Mouse (Mus musculus) intestine, embryonic 15.5 days (tissue): ENCODE measurements around the gene Lrrc3b. TPM values are rescaled to one million over a fixed set of nuclear protein-coding genes. Genes with fewer than 3 reads are reported as not detected.

ENCODE experiments used
- ATAC-seq: fragments of 200-750 bp; cut with Nextera tagmentation; 2 replicates; pipeline ENCODE4 v1.8.0; 2017; ENCODE audit warnings: moderate TSS enrichment, moderate library complexity
- H3K27ac ChIP-seq: fragments of 300-500 bp; sonication (generic); 2 replicates; pipeline ENCODE4 v1.5.1; 2015; ENCODE audit warnings: mild to moderate bottlenecking, inconsistent platforms
- H3K27me3 ChIP-seq: fragments of 300-500 bp; sonication (generic); replicated peaks from 2 replicates; pipeline ENCODE4 v1.6.1; 2015; ENCODE audit warnings: inconsistent platforms
- H3K36me3 ChIP-seq: fragments of 300-500 bp; sonication (generic); 2 replicates; pipeline ENCODE4 v1.6.1; 2015; ENCODE audit warnings: inconsistent platforms
- H3K4me1 ChIP-seq: fragments of 300-500 bp; sonication (generic); replicated peaks from 2 replicates; pipeline ENCODE4 v1.6.1; 2015; ENCODE audit warnings: inconsistent platforms
- H3K4me2 ChIP-seq: fragments of 300-500 bp; sonication (generic); replicated peaks from 2 replicates; pipeline ENCODE4 v1.6.1; 2015; ENCODE audit warnings: mild to moderate bottlenecking, inconsistent platforms
- H3K4me3 ChIP-seq: fragments of 300-500 bp; sonication (generic); replicated peaks from 2 replicates; pipeline ENCODE4 v1.5.1; 2015; ENCODE audit warnings: inconsistent platforms
- H3K9ac ChIP-seq: fragments of 300-500 bp; sonication (generic); 2 replicates; pipeline ENCODE4 v1.6.1; 2015; ENCODE audit warnings: inconsistent platforms
- H3K9me3 ChIP-seq: fragments of 300-500 bp; sonication (generic); 2 replicates; pipeline ENCODE4 v1.6.1; 2016; ENCODE audit warnings: inconsistent platforms
- WGBS: fragments of 180-500 bp; shearing (Covaris S2); methylation state at CpG from one replicate; pipeline ENCODE4 v1.1.7; 2015; 5-methylcytosine and 5-hydroxymethylcytosine counted together
- polyA plus RNA-seq: library from polyadenylated mRNA; unstranded; fragments of >200 nt; fragmentation: Nextera tagmentation; extraction: Ambion mirVana; gene quantifications from 2 replicates; pipeline ENCODE4 v1.2.1, GENCODE M21; 2015

Gene Lrrc3b
- 4.3 and 5.6 TPM in 2 replicates for polyA plus RNA-seq

DNA sequence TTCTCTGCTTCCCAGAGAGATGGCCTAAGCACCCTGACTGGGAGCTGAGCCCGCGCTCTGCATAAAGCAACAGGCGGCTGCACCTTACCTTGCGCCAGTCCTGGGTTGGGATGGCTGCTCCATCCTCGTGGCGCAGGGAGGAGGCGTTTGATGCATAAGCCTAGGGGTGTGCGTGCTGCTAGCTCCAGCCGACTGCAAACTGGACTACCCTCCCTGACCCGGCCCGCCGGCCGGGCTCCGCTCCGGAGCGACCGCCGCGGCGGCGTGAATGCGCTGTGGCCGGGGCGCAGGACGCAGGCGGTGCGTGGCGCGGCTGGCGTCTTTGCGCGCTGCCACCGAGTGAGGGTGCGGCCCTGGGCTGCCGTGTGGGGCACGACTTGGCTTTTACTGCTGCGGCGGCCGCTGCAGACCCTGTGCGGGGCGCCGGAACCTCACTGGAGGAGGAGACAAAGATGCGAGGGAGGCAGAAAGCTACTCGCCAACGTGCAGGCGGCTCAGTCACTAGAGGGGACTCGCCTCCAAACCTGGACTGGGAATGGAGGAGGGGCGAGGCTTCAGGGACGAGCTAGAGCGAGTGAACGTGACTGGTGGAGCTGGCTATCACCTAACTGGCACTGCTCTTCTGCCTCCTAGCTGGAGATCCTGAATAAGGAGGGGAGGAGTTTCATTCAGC, at the start of gene Lrrc3b:
Lrrc3b (minus strand) TSS at position 503 of the 673 bp plus-strand sequence.
- ATAC-seq = peak; percentile 89
- H3K4me2 ChIP-seq = peak within 1 kb of the TSS; percentile 98

DNA sequence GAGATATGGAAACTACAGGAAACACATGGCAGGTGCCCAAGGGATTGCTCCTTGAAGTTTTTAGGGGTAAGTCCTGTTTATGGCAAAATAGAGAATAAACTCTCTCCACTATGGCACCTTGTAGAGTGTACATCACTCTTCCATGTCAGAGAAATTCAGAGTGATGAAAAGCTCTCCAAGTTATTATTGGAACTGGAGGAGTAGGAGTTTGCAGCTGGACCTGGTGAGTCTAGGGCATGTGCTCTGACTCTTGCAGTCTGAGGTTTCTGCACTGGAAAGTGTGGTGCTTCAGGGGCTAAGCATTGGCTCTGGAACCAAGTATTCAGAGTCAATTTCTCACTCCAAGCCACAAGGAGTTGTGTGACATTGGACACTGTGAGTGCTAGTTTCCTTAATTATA, 38.9 kb upstream of the Lrrc3b start:
- no peak overlapping the region for H3K4me3 ChIP-seq
- H3K4me2 ChIP-seq = no peak overlapping the region
- no peak overlapping the region for H3K9ac ChIP-seq
- H3K9me3 ChIP-seq = no peaks in the 10 kb centered on the region
- ATAC-seq = no peak
- H3K27me3 ChIP-seq = no peaks in the 10 kb centered on the region
- no peak overlapping the region for H3K27ac ChIP-seq
- no peaks in the 10 kb centered on the region for H3K4me1 ChIP-seq
- no peaks in the 10 kb centered on the region for H3K36me3 ChIP-seq

More for the DNA sequence above, at the start of gene Lrrc3b:
- Histone ChIP-seq H3K27me3 (peaks cover 5% of the 10 kb centered on the region; the same call in 1 of the 2 replicates), H3K4me3 (peak within 1 kb of the TSS; percentile 56), H3K4me1 (0 out of 2 replicates have a peak, but pooled peaks cover 5% of the 10 kb centered on the region), H3K9ac (peak within 1 kb of the TSS; percentile 49), H3K36me3 (no peaks in the 10 kb centered on the region), H3K9me3 (no peaks in the 10 kb centered on the region), H3K27ac (0 out of 2 replicates have a peak within 1 kb of the TSS, but pooled peaks have one; percentile 32)
- WGBS = under 1% methylated on average over 51 of the region's 51 CpGs

DNA sequence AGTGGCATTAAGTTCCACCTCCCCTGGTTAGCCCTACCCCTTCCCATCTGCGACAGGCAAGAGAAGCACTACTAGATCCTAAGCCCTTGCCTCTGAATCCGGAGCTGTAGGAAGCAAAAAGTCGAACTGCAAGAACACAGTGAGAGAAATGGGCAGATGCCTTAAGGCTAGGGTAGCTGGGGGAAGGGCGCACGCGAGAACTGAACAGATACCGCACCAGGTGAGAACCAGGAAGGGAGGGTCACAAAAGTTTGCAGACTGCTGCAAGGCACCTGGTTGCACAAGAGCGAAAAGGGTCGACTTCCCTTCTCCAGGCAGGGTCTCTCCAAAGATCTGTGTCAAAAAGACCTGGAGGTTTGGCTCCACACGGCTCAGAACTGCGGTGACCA, 697 bp downstream of the Lrrc3b start:
- Histone ChIP-seq H3K4me1 (0 out of 2 replicates have a peak, but pooled peaks cover 5% of the 10 kb centered on the region), H3K36me3 (no peaks in the 10 kb centered on the region), H3K27me3 (peaks cover 5% of the 10 kb centered on the region; the same call in 1 of the 2 replicates), H3K4me3 (peak overlapping the region; percentile 56), H3K9ac (peak overlapping the region; percentile 49), H3K4me2 (peak overlapping the region; percentile 98), H3K27ac (0 out of 2 replicates have a peak overlapping the region, but pooled peaks have one; percentile 32), H3K9me3 (no peaks in the 10 kb centered on the region)
- peak; percentile 81 for ATAC-seq
- WGBS = under 1% methylated on average over 11 of the region's 11 CpGs

DNA sequence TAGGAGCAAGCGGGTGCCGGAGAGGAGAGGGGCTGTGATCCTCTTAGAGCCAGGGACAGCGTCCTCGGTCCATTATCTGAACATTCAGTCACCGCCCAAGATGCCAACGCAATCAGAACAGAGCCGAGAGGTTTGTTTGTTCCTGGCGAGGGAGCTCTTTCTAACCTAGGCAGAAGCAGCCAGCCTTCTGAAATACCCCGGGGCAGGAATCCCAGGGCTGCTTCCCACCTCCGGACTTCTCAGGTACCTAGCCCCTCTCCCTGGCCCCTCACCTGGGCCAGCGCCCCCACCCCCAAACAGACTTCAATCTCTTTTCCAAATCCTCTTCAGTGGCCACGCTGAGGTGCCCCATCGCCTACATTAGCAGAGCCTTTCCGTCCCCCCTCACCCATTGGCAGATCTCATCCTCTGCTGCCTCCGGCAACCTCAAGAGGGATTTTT, 1.3 kb downstream of the Lrrc3b start:
- no peaks in the 10 kb centered on the region for H3K9me3 ChIP-seq
- H3K27me3 ChIP-seq = peaks cover 5% of the 10 kb centered on the region; the same call in 1 of the 2 replicates
- 4% methylated on average over 15 of the region's 15 CpGs for WGBS
- peak overlapping the region; percentile 49 for H3K9ac ChIP-seq
- 0 out of 2 replicates have a peak, but pooled peaks cover 5% of the 10 kb centered on the region for H3K4me1 ChIP-seq
- peak overlapping the region; percentile 98 for H3K4me2 ChIP-seq
- no peak overlapping the region for H3K27ac ChIP-seq
- ATAC-seq = 0 out of 2 replicates have a peak, but pooled peaks have one; percentile 35
- no peaks in the 10 kb centered on the region for H3K36me3 ChIP-seq
- H3K4me3 ChIP-seq = peak overlapping the region; percentile 56

DNA sequence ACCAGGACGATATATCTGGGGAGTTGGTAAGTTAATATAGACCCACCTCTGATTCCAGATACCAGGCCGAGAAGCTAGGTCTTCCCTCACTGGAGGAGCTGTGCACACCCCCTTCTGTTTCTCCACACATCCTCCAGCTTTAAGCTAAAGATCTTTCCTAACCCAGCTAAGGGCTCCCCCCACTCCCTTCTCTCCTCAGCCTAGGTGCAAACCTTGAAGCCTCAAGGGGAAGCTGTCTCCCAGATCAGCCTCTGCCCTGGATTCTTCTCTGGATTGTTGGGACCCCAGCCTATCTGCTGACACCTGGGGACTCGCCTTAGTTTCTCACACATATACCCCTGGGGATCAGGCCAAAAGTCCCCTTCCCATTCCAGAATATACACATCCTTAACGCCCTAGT, 1.7 kb downstream of the Lrrc3b start:
- H3K4me2 ChIP-seq = peak overlapping the region; percentile 98
- H3K27ac ChIP-seq = no peak overlapping the region
- WGBS = 44% methylated on average over 4 of the region's 4 CpGs
- H3K27me3 ChIP-seq = peaks cover 5% of the 10 kb centered on the region; the same call in 1 of the 2 replicates
- H3K4me3 ChIP-seq = peak overlapping the region; percentile 56; the same call in 1 of the 2 replicates
- H3K36me3 ChIP-seq = no peaks in the 10 kb centered on the region
- H3K9me3 ChIP-seq = no peaks in the 10 kb centered on the region
- H3K4me1 ChIP-seq = 0 out of 2 replicates have a peak, but pooled peaks cover 5% of the 10 kb centered on the region
- ATAC-seq = no peak
- no peak overlapping the region for H3K9ac ChIP-seq

DNA sequence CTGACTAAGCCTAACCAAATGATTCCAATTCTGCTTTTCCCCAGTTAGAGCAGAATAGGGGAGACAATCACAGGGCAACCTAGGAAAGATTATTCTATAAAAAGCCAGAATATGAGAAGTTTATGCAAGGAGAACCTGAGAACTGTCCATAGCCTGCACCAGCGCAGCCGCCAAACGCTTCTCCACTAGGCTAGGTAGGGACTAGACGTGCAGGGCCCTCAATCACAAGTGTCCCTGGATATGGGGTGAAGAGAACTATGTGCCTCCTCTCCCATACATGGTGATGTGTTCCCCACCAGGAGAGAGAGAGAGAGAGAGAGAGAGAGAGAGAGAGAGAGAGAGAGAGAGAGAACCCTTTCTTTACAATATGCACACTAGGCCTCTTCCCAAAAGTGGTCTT, 2.2 kb downstream of the Lrrc3b start:
- no peak overlapping the region for H3K4me3 ChIP-seq
- H3K4me2 ChIP-seq = peak overlapping the region; percentile 98
- 0 out of 2 replicates have a peak, but pooled peaks cover 5% of the 10 kb centered on the region for H3K4me1 ChIP-seq
- no peak overlapping the region for H3K9ac ChIP-seq
- H3K27me3 ChIP-seq = peaks cover 5% of the 10 kb centered on the region; the same call in 1 of the 2 replicates
- H3K27ac ChIP-seq = no peak overlapping the region
- ATAC-seq = no peak
- H3K36me3 ChIP-seq = no peaks in the 10 kb centered on the region
- no peaks in the 10 kb centered on the region for H3K9me3 ChIP-seq
- 89% methylated on average over 4 of the region's 4 CpGs for WGBS

DNA sequence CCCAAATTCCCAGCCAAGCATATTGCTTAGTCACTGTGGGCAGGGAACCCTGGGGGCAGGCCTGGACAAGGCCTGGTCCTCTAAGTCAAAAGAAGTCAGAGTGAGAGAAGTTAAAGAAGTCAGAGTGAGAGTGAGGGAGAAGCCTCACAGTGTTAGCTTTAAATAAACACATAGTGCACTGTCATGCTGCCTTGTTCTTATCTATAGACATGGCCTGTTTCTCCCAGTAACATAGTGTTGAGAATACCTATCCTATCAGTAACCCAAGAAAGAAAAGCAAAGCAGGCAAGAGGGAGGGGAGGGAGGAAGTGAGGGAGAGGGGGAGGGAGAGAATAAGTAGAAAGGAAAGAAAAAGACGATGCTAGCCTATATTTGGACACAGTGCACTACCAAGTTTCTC, 6.4 kb downstream of the Lrrc3b start:
- 40% methylated on average over 1 of the region's 1 CpGs for whole genome bisulfite sequencing

DNA sequence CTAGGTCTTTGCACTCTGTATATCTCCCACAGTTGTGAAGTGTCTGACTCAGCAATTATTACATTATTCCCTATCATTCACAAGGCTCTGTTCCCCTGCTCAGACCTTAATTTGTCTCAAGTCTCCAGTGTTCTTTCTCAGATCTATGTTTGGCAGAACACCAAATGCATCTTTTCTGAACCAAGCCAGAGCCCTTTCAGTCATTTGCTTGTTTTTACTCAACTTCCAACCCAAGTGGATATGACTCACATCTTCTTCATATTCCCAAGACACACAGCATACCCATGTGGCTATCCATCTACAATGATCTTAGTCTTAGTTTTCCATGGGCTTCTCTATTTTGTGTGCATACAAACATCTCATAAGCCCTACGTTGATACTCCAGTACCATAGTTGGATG, 17.2 kb downstream of the Lrrc3b start:
- Histone ChIP-seq H3K9me3 (no peaks in the 10 kb centered on the region), H3K27ac (no peak overlapping the region), H3K4me3 (no peak overlapping the region), H3K36me3 (no peaks in the 10 kb centered on the region), H3K27me3 (no peaks in the 10 kb centered on the region), H3K4me1 (no peaks in the 10 kb centered on the region), H3K9ac (no peak overlapping the region), H3K4me2 (no peak overlapping the region)
- no peak for ATAC-seq
- 86% methylated on average over 1 of the region's 1 CpGs for WGBS

More for the DNA sequence above, 6.4 kb downstream of the Lrrc3b start:
- Histone ChIP-seq H3K9ac (no peak overlapping the region), H3K27me3 (no peaks in the 10 kb centered on the region), H3K27ac (no peak overlapping the region), H3K4me3 (no peak overlapping the region), H3K36me3 (no peaks in the 10 kb centered on the region), H3K4me1 (no peaks in the 10 kb centered on the region), H3K9me3 (no peaks in the 10 kb centered on the region), H3K4me2 (no peak overlapping the region)
- no peak for ATAC-seq

DNA sequence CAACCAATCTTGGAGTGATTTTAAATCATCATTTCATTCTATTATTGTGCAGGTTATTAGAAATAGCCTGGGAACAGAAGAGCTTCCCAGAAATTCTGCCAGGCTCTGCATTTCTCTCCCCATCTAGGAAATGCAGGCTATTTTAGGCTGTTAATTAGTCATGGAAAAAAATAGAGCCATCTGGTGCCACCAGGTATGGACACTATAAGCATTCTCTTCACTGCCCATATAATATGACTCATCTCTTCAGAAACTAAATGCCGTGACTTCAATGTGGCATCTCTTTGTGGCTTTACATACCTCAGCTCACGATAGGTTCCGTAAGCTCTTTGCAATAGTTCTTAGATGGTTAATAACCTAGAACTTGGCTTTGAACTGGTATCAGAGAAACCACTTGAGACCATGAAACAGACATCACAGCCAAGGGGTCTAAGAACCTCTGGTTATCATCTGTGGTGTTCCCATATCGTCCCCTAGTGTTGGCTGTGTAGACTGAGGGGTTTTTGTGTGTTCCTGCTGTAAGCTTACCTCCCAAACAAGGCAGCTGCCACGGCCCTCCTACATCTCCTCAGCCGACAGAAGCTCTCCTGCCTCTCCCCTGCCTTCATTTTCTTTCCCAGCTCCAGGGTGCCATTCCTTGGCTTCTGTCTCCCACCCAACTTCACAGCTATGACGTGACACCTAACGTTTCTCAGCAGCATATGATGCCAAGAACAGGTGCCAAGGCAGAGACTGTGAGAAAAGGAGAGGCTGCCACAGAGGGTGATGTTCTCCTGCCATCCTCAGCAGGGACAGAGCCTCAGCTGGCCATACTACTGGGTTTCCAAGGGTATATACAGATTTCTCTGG, 27.9 kb downstream of the Lrrc3b start:
- H3K4me2 ChIP-seq = no peak overlapping the region
- H3K4me3 ChIP-seq = no peak overlapping the region
- H3K4me1 ChIP-seq = no peaks in the 10 kb centered on the region
- H3K9me3 ChIP-seq = no peaks in the 10 kb centered on the region
- H3K27me3 ChIP-seq = no peaks in the 10 kb centered on the region
- H3K27ac ChIP-seq = no peak overlapping the region
- ATAC-seq = no peak
- 75% methylated on average over 8 of the region's 8 CpGs for WGBS
- H3K9ac ChIP-seq = no peak overlapping the region
- H3K36me3 ChIP-seq = no peaks in the 10 kb centered on the region

DNA sequence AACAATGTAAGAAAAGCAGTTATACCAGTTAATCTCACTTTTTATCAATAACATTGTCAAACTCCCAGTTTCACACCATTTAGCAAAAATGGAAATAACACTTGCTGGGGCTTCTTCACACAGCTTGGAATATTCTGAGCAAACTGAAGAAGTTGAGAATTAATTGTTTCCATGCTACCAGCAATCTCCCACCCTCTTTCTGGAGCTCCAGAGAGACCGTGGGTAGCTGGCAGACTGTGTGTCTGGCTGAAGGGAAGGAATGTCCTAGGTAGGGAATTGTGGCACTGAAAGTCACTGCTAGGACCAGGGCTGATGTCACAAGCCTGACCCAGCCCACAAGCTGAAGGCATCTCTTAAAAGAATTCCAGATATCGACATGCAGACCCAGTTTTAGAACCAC, 53.3 kb downstream of the Lrrc3b start:
- ATAC-seq = no peak
- no peaks in the 10 kb centered on the region for H3K4me1 ChIP-seq
- H3K36me3 ChIP-seq = no peaks in the 10 kb centered on the region
- no peak overlapping the region for H3K4me3 ChIP-seq
- 74% methylated on average over 2 of the region's 2 CpGs for WGBS
- H3K27me3 ChIP-seq = no peaks in the 10 kb centered on the region
- no peak overlapping the region for H3K27ac ChIP-seq
- H3K9me3 ChIP-seq = no peaks in the 10 kb centered on the region
- no peak overlapping the region for H3K4me2 ChIP-seq
- no peak overlapping the region for H3K9ac ChIP-seq

DNA sequence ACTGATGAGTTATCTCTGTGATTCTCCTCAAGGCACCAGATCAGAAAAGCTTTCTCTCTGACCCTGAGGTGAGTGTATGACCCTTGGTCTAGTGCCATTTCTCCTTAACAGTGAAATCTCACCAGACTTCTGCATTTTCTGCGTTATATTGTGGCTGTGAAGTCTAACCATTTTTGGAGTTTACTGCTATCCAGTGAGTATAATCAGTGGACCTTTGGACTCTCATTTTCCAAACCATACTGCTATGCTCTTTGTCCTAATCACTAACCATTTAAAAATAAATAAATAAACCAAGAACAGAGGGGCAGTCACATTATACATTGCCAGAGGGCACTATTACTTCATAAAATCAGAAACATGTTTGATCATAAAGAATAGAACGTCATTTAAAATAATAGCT, 53.8 kb downstream of the Lrrc3b start:
- Histone ChIP-seq H3K9ac (no peak overlapping the region), H3K36me3 (no peaks in the 10 kb centered on the region), H3K27me3 (no peaks in the 10 kb centered on the region), H3K27ac (no peak overlapping the region), H3K4me3 (no peak overlapping the region), H3K4me2 (no peak overlapping the region), H3K9me3 (no peaks in the 10 kb centered on the region), H3K4me1 (no peaks in the 10 kb centered on the region)
- WGBS = 62% methylated on average over 2 of the region's 2 CpGs
- ATAC-seq = peak; percentile 68

DNA sequence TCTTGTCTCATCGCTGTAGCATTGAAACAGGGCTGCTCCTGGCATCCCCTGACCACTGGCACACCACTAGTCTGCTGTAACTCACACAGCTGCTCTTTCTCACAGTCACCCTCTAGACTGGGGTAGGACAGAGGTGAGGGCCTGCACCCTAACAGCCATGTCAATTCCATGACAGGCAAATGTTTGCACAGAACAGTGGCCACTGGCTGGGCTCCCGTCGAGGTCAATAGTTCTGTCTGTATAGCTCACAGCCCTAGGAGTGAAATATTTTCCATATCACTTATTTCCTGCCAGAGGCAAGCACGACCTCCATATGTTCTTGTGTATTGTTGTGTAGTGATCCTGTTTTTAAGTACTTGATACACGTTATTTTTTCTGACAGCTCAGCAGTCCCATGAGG, 54.3 kb downstream of the Lrrc3b start:
- no peaks in the 10 kb centered on the region for H3K9me3 ChIP-seq
- no peaks in the 10 kb centered on the region for H3K4me1 ChIP-seq
- no peak overlapping the region for H3K4me2 ChIP-seq
- H3K9ac ChIP-seq = no peak overlapping the region
- 44% methylated on average over 5 of the region's 5 CpGs for WGBS
- ATAC-seq = peak; percentile 71
- no peak overlapping the region for H3K27ac ChIP-seq
- no peak overlapping the region for H3K4me3 ChIP-seq
- H3K27me3 ChIP-seq = no peaks in the 10 kb centered on the region
- no peaks in the 10 kb centered on the region for H3K36me3 ChIP-seq
